Mouse (Mus musculus) lung, embryonic 14.5 days (tissue): ENCODE results near the gene Dnmt3a. TPM values are rescaled to one million over a fixed set of nuclear protein-coding genes. Genes with fewer than 3 reads are reported as not detected.
A peak's percentile ranks its signal among the peaks of the same experiment; 100 is the strongest.

Source experiments
- ATAC-seq: fragments of 200-750 bp; cut with Nextera tagmentation; 2 replicates; pipeline ENCODE4 v1.8.0; 2017; ENCODE audit warnings: mild to moderate bottlenecking, moderate TSS enrichment, moderate library complexity; ENCODE audit not compliant: insufficient read depth
- DNase-seq: peaks from one replicate; pipeline ENCODE4 v3.0.0-alpha.2; 2015
- H3K27ac ChIP-seq: fragments of 300-500 bp; sonication (generic); 2 replicates; pipeline ENCODE4 v1.5.1; 2014; ENCODE audit warnings: low read depth, mild to moderate bottlenecking, moderate library complexity
- H3K27me3 ChIP-seq: fragments of 300-500 bp; sonication (generic); 2 replicates; pipeline ENCODE4 v1.6.1; 2014; ENCODE audit warnings: low read length, control low read depth; ENCODE audit not compliant: insufficient read depth
- H3K36me3 ChIP-seq: fragments of 300-500 bp; sonication (generic); 2 replicates; pipeline ENCODE4 v1.6.1; 2014; ENCODE audit warnings: control low read depth; ENCODE audit not compliant: insufficient read depth
- H3K4me1 ChIP-seq: fragments of 300-500 bp; sonication (generic); 2 replicates; pipeline ENCODE4 v1.6.1; 2014; ENCODE audit warnings: antibody characterized with exemption, control low read depth; ENCODE audit not compliant: insufficient read depth
- H3K4me2 ChIP-seq: fragments of 300-500 bp; sonication (generic); 2 replicates; pipeline ENCODE4 v1.6.1; 2014; ENCODE audit warnings: mild to moderate bottlenecking
- H3K4me3 ChIP-seq: fragments of 300-500 bp; sonication (generic); 2 replicates; pipeline ENCODE4 v1.5.1; 2014; ENCODE audit warnings: low read depth, low read length
- H3K9ac ChIP-seq: fragments of 300-500 bp; sonication (generic); 2 replicates; pipeline ENCODE4 v1.6.1; 2014
- H3K9me3 ChIP-seq: fragments of 300-500 bp; sonication (generic); 2 replicates; pipeline ENCODE4 v1.6.1; 2016; ENCODE audit warnings: low read depth, low read length, control low read depth
- CTCF ChIP-seq: IDR thresholded peaks from 2 replicates; pipeline ENCODE4 v1.5.1; 2016; ENCODE audit warnings: antibody characterized with exemption, low read depth
- WGBS: fragments of 180-500 bp; shearing (Covaris S2); extraction: QIAGEN DNeasy Blood & Tissue Kit; methylation state at CpG from one replicate; pipeline ENCODE4 v1.1.7; 2014; 5-methylcytosine and 5-hydroxymethylcytosine counted together
- polyA plus RNA-seq: library from polyadenylated mRNA; unstranded; fragments of >200 nt; fragmentation: Nextera tagmentation; extraction: Ambion mirVana; gene quantifications from 2 replicates; pipeline ENCODE4 v1.2.1, GENCODE M21; 2014

Gene Dnmt3a
- polyA plus RNA-seq, 1 experiment from 2014 or later = 95.5 TPM

GRCm38 (mm10) chr12:3842843-3843242 is 37.0 kb downstream of the Dnmt3a start:
- Histone ChIP-seq H3K9ac (no peak overlapping the region), H3K9me3 (no peaks in the 10 kb centered on the region), H3K4me1 (no peaks in the 10 kb centered on the region; the same call in 1 of the 2 replicates), H3K27ac (no peak overlapping the region; the same call in 1 of the 2 replicates), H3K4me3 (no peak overlapping the region), H3K27me3 (no peaks in the 10 kb centered on the region), H3K4me2 (no peak overlapping the region), H3K36me3 (peaks cover 67% of the 10 kb centered on the region)
- 0 out of 2 replicates have a peak, but pooled peaks have one; percentile 29 for TF ChIP-seq CTCF
- 37% methylated on average over 6 of the region's 6 CpGs for WGBS
- DNase-seq = peak; percentile 22
- no peak; the same call in 1 of the 2 replicates for ATAC-seq

- H3K36me3 ChIP-seq = peaks cover 62% of the 10 kb centered on the region
- no peak overlapping the region for H3K9ac ChIP-seq
- H3K4me1 ChIP-seq = no peaks in the 10 kb centered on the region; the same call in 1 of the 2 replicates
- H3K4me2 ChIP-seq = no peak overlapping the region
- ATAC-seq = peak; percentile 86
- H3K27ac ChIP-seq = peak overlapping the region; percentile 32; the same call in 1 of the 2 replicates
- no peaks in the 10 kb centered on the region for H3K27me3 ChIP-seq
- H3K4me3 ChIP-seq = no peak overlapping the region
- WGBS = 7% methylated on average over 7 of the region's 7 CpGs
- no peaks in the 10 kb centered on the region for H3K9me3 ChIP-seq
- DNase-seq = peak; percentile 64
- peak; percentile 14; the same call in 1 of the 2 replicates for TF ChIP-seq CTCF
These were observed 37.6 kb downstream of the Dnmt3a start for GRCm38 (mm10) chr12:3843371-3843861.

DNA sequence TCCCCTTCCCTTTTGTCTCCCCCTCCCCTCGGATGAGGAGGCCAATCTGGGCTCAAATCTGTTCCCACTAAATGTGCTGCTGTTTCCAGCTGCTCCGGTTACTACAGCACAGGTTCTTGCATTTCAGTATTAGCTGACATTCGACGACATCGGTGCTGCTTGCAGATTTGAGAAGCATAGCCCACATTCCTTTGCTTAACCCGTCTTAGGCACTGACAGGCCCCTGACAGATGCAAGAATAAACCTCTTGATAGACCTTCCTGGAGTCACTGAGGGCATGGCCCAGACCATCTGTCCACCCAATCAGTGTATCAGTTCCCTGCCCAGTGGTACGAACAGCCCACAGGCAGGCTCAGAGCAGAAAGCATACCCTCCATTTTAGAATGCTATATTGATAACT is 38.1 kb downstream of the Dnmt3a start:
- Histone ChIP-seq H3K4me2 (no peak overlapping the region), H3K4me1 (no peaks in the 10 kb centered on the region; the same call in 1 of the 2 replicates), H3K36me3 (peaks cover 60% of the 10 kb centered on the region), H3K9ac (no peak overlapping the region), H3K4me3 (no peak overlapping the region), H3K9me3 (no peaks in the 10 kb centered on the region), H3K27me3 (no peaks in the 10 kb centered on the region), H3K27ac (peak overlapping the region; percentile 32; the same call in 1 of the 2 replicates)
- ATAC-seq (0 out of 2 replicates have a peak, but pooled peaks have one; percentile 11), DNase-seq (no peak)
- WGBS = 23% methylated on average over 7 of the region's 7 CpGs
- TF ChIP-seq CTCF = no peak

DNA sequence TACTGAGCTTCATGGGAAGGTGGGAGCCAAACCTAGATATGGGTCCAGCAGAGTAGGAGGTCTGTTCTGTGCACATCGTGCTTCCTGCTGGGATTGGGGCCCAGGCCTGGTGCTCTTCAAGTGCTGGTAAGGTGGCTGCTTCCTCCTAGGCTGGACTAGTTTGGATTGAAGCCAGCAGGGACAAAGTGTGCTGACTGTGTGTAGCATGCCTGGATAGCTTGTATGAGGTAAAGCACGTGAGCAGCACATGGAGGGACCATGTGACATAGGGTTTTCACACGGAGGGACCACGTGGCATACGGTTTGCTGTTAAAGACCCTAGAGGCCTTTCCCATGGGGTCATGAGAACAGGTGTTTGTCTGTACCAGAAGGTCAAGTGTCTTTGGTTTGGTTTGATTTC is 38.5 kb downstream of the Dnmt3a start:
- peaks cover 60% of the 10 kb centered on the region for H3K36me3 ChIP-seq
- no peak overlapping the region for H3K27ac ChIP-seq
- no peaks in the 10 kb centered on the region for H3K9me3 ChIP-seq
- DNase-seq (no peak), ATAC-seq (0 out of 2 replicates have a peak, but pooled peaks have one; percentile 7)
- no peak overlapping the region for H3K4me2 ChIP-seq
- no peaks in the 10 kb centered on the region for H3K27me3 ChIP-seq
- TF ChIP-seq CTCF = no peak
- H3K4me1 ChIP-seq = no peaks in the 10 kb centered on the region; the same call in 1 of the 2 replicates
- no peak overlapping the region for H3K9ac ChIP-seq
- WGBS = 67% methylated on average over 5 of the region's 5 CpGs
- no peak overlapping the region for H3K4me3 ChIP-seq

DNA sequence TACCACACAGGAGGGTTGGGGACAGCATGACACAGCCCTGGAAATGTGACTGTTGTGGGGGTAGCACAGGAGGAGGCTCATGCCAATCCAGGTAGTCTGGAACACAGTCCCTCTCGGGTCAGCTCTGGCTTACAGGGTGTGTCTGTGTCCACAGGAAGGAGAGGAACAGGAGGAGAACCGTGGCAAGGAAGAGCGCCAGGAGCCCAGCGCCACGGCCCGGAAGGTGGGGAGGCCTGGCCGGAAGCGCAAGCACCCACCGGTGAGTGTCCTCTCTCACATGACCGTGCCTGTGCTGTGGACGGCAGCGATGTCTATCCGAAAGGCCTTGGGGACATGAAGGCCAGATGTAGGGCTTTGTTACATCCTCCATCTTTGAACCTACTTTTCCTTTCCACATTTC is 43.7 kb downstream of the Dnmt3a start:
- no peaks in the 10 kb centered on the region for H3K9me3 ChIP-seq
- H3K9ac ChIP-seq = no peak overlapping the region
- peak overlapping the region; percentile 30; the same call in 1 of the 2 replicates for H3K27ac ChIP-seq
- no peak for TF ChIP-seq CTCF
- peaks cover 64% of the 10 kb centered on the region for H3K36me3 ChIP-seq
- H3K4me2 ChIP-seq = no peak overlapping the region
- H3K4me1 ChIP-seq = no peaks in the 10 kb centered on the region
- ATAC-seq = no peak
- H3K4me3 ChIP-seq = no peak overlapping the region
- DNase-seq = no peak
- no peaks in the 10 kb centered on the region for H3K27me3 ChIP-seq
- 93% methylated on average over 13 of the region's 13 CpGs for WGBS

DNA sequence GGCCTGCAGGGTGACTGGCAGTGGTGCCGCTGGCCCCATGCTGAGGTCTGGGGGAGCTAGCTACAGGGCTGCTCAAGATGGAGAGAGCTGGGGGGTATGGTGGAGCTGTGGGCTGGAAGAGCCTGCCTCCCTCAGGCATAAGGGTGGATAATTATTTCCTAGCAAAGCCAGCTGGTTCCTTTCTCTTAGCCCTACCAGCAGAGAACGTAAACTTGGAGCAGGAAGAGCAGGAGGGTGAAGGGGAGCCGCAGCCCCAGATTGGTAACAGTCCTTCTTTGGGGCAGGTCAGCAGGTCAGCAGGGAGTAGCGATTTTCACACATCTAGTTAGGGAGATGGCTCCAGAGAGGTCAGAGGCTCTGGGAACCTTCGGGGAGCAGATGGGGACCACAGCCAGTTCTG is 44.4 kb downstream of the Dnmt3a start:
- H3K27ac ChIP-seq = peak overlapping the region; percentile 30; the same call in 1 of the 2 replicates
- H3K4me2 ChIP-seq = no peak overlapping the region
- H3K9ac ChIP-seq = no peak overlapping the region
- H3K4me3 ChIP-seq = no peak overlapping the region
- TF ChIP-seq CTCF = no peak
- ATAC-seq = peak; percentile 36; the same call in 1 of the 2 replicates
- H3K27me3 ChIP-seq = no peaks in the 10 kb centered on the region
- 33% methylated on average over 5 of the region's 5 CpGs for WGBS
- H3K4me1 ChIP-seq = peaks cover 4% of the 10 kb centered on the region; the same call in 1 of the 2 replicates
- H3K36me3 ChIP-seq = peaks cover 64% of the 10 kb centered on the region
- DNase-seq = peak; percentile 40
- H3K9me3 ChIP-seq = no peaks in the 10 kb centered on the region

GRCm38 (mm10) chr12:3850731-3851130 is 44.9 kb downstream of the Dnmt3a start:
- no peak for DNase-seq
- Histone ChIP-seq H3K27me3 (no peaks in the 10 kb centered on the region), H3K27ac (no peak overlapping the region), H3K36me3 (peaks cover 64% of the 10 kb centered on the region), H3K9me3 (no peaks in the 10 kb centered on the region), H3K4me2 (no peak overlapping the region), H3K4me3 (no peak overlapping the region), H3K9ac (no peak overlapping the region), H3K4me1 (peaks cover 9% of the 10 kb centered on the region; the same call in 1 of the 2 replicates)
- no peak for ATAC-seq
- TF ChIP-seq CTCF = no peak
- 36% methylated on average over 6 of the region's 6 CpGs for WGBS
